Mouse (Mus musculus) mouse embryonic stem cell (cell line): ENCODE results near the gene Sept5.

ENCODE experiments used
- in situ Hi-C, 2 experiments: fragments of 300-500 bp; cut with MboI; formaldehyde crosslinking; loops; 1 replicate in 1 of 2; 3 replicates in 1 of 2; pipeline ENCODE4 v1.14.3; 2019 to 2020; ENCODE audit warnings: low sequenced_read_pairs in 2 of 2, low pct_unique_long_range_greater_than_20kb in 1 of 2, mixed read lengths in 1 of 2; ENCODE audit not compliant: unreplicated experiment in 1 of 2

Sept5 gene

DNA sequence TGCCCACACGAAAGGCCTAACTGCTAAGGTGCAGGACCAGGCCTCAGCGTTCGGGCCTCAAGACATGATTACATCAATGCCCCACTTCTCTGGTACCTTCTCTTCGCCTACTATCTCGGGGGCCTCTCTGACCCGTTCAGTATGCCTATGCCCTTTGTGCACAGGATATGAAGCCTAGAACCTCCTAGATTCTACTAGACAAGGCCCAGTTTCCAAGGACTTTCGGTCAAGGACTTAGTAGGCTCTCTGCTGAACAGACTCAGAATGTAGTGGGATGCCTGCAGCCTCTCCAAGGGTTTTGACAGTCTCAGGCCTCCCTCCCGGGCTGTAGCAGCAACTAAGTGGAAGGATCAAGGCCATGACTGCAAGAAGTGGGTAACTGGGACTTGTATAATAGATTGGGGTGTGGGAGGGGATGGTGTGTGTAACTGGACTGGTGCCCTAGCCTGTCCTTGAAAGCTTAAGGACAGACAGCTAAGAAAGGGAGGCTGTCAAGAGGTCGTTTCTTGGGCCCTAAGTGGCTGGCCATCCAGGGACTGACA is 40.6 kb downstream of the Sept5 start:
- in situ Hi-C loops, result loop anchor here in 1 of 2 experiments (25.0 kb wide), 1 partner anchor 777 kb away; no protein-coding TSS in a partner anchor

DNA sequence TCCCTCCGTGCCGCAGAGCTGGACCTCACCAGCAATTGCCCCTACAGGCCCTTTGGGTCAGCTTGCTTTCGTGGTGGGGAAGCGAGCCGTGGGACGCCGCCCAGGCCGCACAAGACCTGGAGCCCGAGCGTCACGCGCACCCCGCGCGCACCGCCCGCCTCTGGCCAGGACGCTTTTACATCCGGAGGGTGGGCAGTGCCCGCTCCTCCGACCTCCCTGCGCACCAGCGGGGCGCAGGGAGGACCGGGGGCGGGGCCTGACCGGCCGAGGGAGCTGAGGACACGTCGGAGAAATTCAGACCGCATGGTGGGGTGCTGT is 41.1 kb downstream of the Sept5 start:
- in situ Hi-C loops, result loop anchor here in 1 of 2 experiments (25.0 kb wide), 1 partner anchor 776 kb away; no protein-coding TSS in a partner anchor

GRCm38 (mm10) chr16:18587847-18588737 is 41.7 kb downstream of the Sept5 start:
- in situ Hi-C loops, result loop anchor here in 1 of 2 experiments (25.0 kb wide), 1 partner anchor 776 kb away; no protein-coding TSS in a partner anchor

DNA sequence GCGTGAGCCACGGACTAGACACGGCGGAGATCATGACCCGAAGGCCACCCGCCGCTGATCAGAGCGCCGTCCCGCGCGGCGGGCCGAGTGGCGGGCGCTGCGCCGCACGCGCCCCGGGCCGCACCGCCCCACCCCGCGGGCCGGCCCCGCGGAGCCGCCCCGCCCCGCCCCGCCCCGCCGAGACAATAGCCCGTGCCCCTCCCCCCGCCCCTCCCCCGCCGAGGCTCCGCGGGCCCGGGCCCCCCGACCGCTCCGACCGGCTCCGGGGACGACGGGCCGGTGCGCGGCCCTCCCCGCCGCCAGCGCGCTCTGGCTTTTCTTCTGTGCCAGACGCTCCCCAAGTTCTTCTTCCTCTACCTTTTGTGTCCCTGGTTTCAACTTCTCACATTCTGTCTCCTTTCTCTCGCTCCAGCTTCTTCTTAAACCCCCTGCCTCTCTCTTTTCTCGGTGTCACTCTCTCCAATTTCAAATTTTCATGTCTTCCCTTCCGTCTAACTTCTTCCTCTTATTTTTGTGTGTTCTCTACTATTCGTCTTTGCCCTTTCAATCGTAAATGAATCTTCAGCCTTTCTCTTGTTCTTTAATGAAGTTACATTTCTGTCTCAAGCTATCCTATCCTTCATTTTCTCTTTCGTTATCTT is 42.7 kb downstream of the Sept5 start:
- in situ Hi-C loops, result loop anchor here in 1 of 2 experiments (25.0 kb wide), 1 partner anchor 775 kb away; no protein-coding TSS in a partner anchor

DNA sequence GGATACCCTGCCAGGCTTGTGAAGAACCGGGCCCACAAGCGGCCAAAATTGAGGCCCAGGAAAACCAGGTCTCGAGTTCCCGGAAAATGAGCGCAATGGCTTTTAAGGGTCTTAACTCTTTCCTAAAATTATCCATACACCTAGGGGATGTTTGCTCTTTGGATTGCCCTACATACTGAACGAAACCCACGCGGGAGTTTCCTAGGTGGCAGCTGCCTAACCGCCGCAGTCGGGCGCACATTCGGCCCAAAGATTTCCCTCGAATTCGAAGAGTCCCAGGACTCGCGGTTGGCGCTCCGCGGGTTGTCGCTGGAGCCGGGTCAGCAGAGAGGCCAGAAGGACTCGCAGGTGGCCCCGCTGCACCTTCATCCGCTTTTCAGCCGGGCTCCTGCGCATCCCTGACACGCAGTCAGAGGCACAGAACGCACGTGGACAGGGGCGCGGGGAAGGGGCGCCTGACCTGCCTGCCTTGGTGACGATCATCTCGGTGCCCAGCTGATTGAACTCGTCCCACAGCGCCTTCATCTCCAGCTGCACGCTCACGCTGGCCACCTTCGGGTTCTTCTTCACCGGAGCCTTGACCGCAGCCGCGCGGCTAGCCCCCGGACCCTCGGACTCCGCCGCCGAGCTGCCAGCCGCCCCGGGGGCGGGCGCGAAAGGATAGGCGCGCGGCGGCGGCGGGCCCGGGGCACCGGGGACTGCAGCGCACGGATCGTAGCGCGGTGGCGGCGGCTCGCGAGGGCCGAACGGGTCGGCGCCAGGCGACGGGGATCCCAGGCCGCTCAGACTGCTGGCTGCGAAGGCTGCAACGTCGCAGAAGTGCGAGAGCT is 43.5 kb downstream of the Sept5 start:
- in situ Hi-C loops, result loop anchor here in 1 of 2 experiments (25.0 kb wide), 1 partner anchor 774 kb away; no protein-coding TSS in a partner anchor

DNA sequence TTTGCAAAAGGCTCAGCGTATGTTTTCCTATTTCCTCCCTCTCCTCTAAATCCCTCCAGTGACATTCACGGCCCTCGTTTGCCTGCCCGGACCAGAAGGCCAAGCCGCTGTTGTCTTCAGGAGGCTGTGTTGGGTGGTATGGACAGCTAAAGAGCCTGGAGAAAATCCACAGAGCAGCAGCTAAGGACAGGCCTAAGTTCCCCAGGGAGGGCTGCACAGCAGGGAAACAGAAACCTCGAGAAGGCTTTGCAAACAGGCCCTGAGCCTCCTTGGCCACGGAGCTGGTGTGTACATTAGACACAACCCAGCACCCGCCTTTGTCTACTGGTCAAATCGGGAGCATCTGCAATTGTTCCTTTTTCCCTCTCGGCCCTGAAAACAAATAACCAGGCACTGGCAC is 44.1 kb downstream of the Sept5 start:
- in situ Hi-C loops, result loop anchor here in 1 of 2 experiments (25.0 kb wide), 1 partner anchor 773 kb away; no protein-coding TSS in a partner anchor

- in situ Hi-C loops, result loop anchor here in 1 of 2 experiments (5.0 to 25.0 kb wide), 2 partner anchors 37 to 773 kb away; partner anchors contain the start of gene Gp1bb
These were observed 44.7 kb downstream of the Sept5 start for GRCm38 (mm10) chr16:18584901-18585510.

GRCm38 (mm10) chr16:18583673-18584357 is 45.9 kb downstream of the Sept5 start:
- in situ Hi-C loops, result loop anchor here in 1 of 2 experiments (5.0 to 25.0 kb wide), 2 partner anchors 38 to 772 kb away; partner anchors contain the start of gene Gp1bb

GRCm38 (mm10) chr16:18583169-18583568 is 46.6 kb downstream of the Sept5 start:
- in situ Hi-C loops, result loop anchor here in 1 of 2 experiments (5.0 to 25.0 kb wide), 2 partner anchors 39 to 771 kb away; partner anchors contain the start of gene Gp1bb

- in situ Hi-C loops, result loop anchor here in 1 of 2 experiments (5.0 to 25.0 kb wide), 2 partner anchors 40 to 770 kb away; partner anchors contain the start of gene Gp1bb
These were observed 47.2 kb downstream of the Sept5 start for GRCm38 (mm10) chr16:18582426-18583148.

DNA sequence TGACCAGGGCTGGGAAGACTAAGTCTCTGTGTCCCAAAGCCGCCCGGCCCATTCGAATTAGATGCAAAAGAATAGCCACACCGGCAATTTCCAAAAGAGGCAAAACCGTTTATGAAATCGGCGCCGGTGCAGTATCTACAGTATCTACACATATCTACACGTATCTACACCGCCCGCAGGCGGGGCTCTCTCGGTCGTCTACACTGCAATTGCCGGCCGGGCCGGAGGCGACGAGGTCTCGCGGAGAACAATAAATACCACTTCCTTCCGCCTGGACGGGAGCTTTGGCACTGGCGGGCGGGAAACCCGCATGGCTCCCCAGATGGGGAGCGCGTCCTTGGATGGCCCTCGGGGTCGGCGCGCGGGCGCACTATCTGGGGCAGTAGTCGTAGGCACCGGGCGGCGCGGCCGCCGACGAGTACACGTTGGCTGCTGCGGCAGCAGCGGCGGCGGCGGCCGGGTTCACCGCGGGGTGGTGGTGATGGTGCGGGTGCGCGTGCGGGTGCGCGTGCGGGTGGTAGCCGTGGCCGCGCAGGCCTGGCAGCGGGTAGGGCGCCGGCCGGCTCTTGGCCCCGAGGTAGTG is 48.0 kb downstream of the Sept5 start:
- in situ Hi-C loops, result loop anchor here in 1 of 2 experiments (5.0 to 25.0 kb wide), 2 partner anchors 41 to 769 kb away; partner anchors contain the start of gene Gp1bb

GRCm38 (mm10) chr16:18581050-18581622 is 48.6 kb downstream of the Sept5 start:
- in situ Hi-C loops, result loop anchor here in 1 of 2 experiments (5.0 to 25.0 kb wide), 2 partner anchors 41 to 769 kb away; partner anchors contain the start of gene Gp1bb

DNA sequence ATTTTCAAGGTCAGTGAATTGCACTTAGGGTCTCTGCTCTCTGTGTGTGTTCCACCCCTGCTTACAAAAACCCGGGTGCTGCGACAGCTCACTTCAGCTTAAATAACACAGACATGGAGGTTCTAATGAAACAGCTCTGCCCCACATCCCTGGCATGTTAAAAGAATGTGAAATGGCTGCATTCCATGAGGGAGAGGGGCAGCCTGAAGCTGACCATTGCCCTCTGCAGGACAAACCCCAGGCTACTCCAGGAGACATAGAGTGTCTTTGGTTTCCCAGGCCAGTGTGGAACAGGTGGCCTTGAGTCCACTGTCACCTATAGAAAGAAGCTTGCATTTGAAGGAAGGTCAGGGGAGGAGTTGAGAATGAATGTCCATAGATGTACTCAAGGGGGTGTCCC is 49.4 kb downstream of the Sept5 start:
- in situ Hi-C loops, result loop anchor here in 1 of 2 experiments (5.0 to 25.0 kb wide), 2 partner anchors 42 to 768 kb away; partner anchors contain the start of gene Gp1bb

GRCm38 (mm10) chr16:18577599-18578160 is 52.1 kb downstream of the Sept5 start:
- in situ Hi-C loops, result loop anchor here in 1 of 2 experiments (25.0 kb wide), 1 partner anchor 765 kb away; no protein-coding TSS in a partner anchor

- in situ Hi-C loops, result loop anchor here in 1 of 2 experiments (25.0 kb wide), 1 partner anchor 765 kb away; no protein-coding TSS in a partner anchor
These were observed 52.7 kb downstream of the Sept5 start for GRCm38 (mm10) chr16:18577071-18577470.
